Comparison of ENCODE assay signal across 9 mouse cellular contexts in the genomic region with DNA sequence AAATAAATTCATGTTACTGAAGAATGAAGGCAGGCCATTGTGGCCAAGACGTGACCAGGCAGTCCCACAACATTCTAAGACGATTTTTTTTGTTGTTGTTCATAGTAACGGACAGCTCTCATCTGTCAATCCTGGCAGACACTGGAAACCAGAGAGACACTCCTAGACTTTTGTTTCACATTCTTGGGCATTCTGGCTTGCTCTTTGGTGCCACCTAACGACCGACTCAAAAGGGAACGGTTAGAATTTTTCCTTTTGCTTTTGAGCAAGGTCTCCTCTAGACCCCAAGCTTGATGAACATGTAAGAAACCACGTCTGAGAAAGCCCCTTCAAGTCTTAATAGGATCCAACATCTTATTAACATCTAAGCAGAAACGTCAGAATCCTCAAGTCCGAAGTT. TPM values are rescaled to one million over a fixed set of nuclear protein-coding genes. Genes with fewer than 3 reads are reported as not detected.
DNase-seq lines count a peak whose midpoint lies in the region; ATAC-seq and TF ChIP-seq lines count a peak whose summit lies in the region.
"Had no signal": no experiment of that assay in that cellular context is flagged by ENCODE, and none has a peak within 500 bp of the region (broad histone marks: within the 10 kb centered on the region; RNA-seq: fewer than 3 reads in every experiment).

No protein-coding gene starts in this region.

- peak; percentile 27; the same call in 1 of the 2 replicates for ATAC-seq in forebrain, postnatal 0 days
- no peak for ATAC-seq in forebrain, embryonic 13.5 days
- no peak for ATAC-seq in midbrain, embryonic 11.5 days (ENCODE audit: low FRiP score)
- ATAC-seq in midbrain, embryonic 15.5 days (replicated peaks): no peak

- H3K4me2 ChIP-seq in forebrain, postnatal 0 days (ENCODE audit: low read depth): no peak overlapping the region
- H3K4me2 ChIP-seq in forebrain, embryonic 13.5 days: no peak overlapping the region
- no peak overlapping the region for H3K4me2 ChIP-seq in midbrain, embryonic 11.5 days
- H3K4me2 ChIP-seq in midbrain, embryonic 15.5 days: no peak overlapping the region
- H3K4me2 ChIP-seq: limb, embryonic 13.5 days had no signal

- 0 out of 2 replicates have a peak, but pooled peaks cover 10% of the 10 kb centered on the region for H3K36me3 ChIP-seq in forebrain, postnatal 0 days (ENCODE audit: insufficient read depth)
- H3K36me3 ChIP-seq in forebrain, embryonic 13.5 days (ENCODE audit: poor library complexity, severe bottlenecking): peaks cover 20% of the 10 kb centered on the region
- H3K36me3 ChIP-seq in midbrain, embryonic 11.5 days (ENCODE audit: control insufficient read depth, insufficient read depth, low read length): peaks cover 9% of the 10 kb centered on the region
- H3K36me3 ChIP-seq in midbrain, embryonic 15.5 days (replicated peaks): peaks cover 9% of the 10 kb centered on the region

- no peaks in the 10 kb centered on the region for H3K9me3 ChIP-seq in forebrain, postnatal 0 days (ENCODE audit: low read length)
- H3K9me3 ChIP-seq in forebrain, embryonic 13.5 days (replicated peaks): no peaks in the 10 kb centered on the region
- no peaks in the 10 kb centered on the region; the same call in 1 of the 2 replicates for H3K9me3 ChIP-seq in midbrain, embryonic 11.5 days (ENCODE audit: control insufficient read depth, low read length)
- H3K9me3 ChIP-seq in midbrain, embryonic 15.5 days: no peaks in the 10 kb centered on the region

- H3K4me3 ChIP-seq in forebrain, postnatal 0 days (ENCODE audit: low read depth, low read length): no peak overlapping the region
- H3K4me3 ChIP-seq in forebrain, embryonic 13.5 days: no peak overlapping the region
- H3K4me3 ChIP-seq in midbrain, embryonic 11.5 days (ENCODE audit: low read depth, low read length): no peak overlapping the region
- H3K4me3 ChIP-seq in midbrain, embryonic 15.5 days: no peak overlapping the region
- H3K4me3 ChIP-seq in cortical plate, adult 2 months (ENCODE audit: insufficient read depth, low read length): no peak overlapping the region
- H3K4me3 ChIP-seq: limb, embryonic 13.5 days had no signal

- peak; percentile 81 for DNase-seq in forebrain, postnatal 0 days
- DNase-seq in midbrain, embryonic 11.5 days (ENCODE audit: low spot score, missing footprints): peak; percentile 97
- DNase-seq in layer of hippocampus, postnatal 14 days (ENCODE audit: low spot score in 2 of 2): peak; percentile 42 to 70
- DNase-seq in right cerebral cortex, postnatal 14 days: peak; percentile 64
- DNase-seq in urinary bladder, adult 18-20 months (ENCODE audit: low spot score in 2 of 2): no peak

- H3K27ac ChIP-seq in forebrain, postnatal 0 days (ENCODE audit: low read depth, low read length): no peak overlapping the region
- no peak overlapping the region for H3K27ac ChIP-seq in forebrain, embryonic 13.5 days
- H3K27ac ChIP-seq in midbrain, embryonic 11.5 days (ENCODE audit: low read depth, low read length): no peak overlapping the region
- H3K27ac ChIP-seq in midbrain, embryonic 15.5 days: no peak overlapping the region
- no peak overlapping the region for H3K27ac ChIP-seq in cortical plate, adult 2 months (ENCODE audit: insufficient read depth, low read length)
- H3K27ac ChIP-seq: limb, embryonic 13.5 days had no signal

- WGBS in forebrain, postnatal 0 days: 11% methylated on average over 9 of the region's 9 CpGs
- 14% methylated on average over 9 of the region's 9 CpGs for WGBS in forebrain, embryonic 13.5 days
- WGBS in midbrain, embryonic 11.5 days: 14% methylated on average over 9 of the region's 9 CpGs
- WGBS in midbrain, embryonic 15.5 days: 12% methylated on average over 9 of the region's 9 CpGs

- H3K27me3 ChIP-seq in forebrain, postnatal 0 days (ENCODE audit: insufficient read depth, low read length): no peaks in the 10 kb centered on the region
- H3K27me3 ChIP-seq in forebrain, embryonic 13.5 days: no peaks in the 10 kb centered on the region
- H3K27me3 ChIP-seq in midbrain, embryonic 11.5 days (ENCODE audit: control insufficient read depth, insufficient read depth, low read length): no peaks in the 10 kb centered on the region
- no peaks in the 10 kb centered on the region for H3K27me3 ChIP-seq in midbrain, embryonic 15.5 days (replicated peaks)
- H3K27me3 ChIP-seq: limb, embryonic 13.5 days had no signal

- peak; percentile 81 for TF ChIP-seq CTCF in forebrain, postnatal 0 days (IDR thresholded peaks at IDR 0.05; ENCODE audit: low read depth)
- peak; percentile 64 for TF ChIP-seq CTCF in cortical plate, adult 2 months (IDR thresholded peaks at IDR 0.05; ENCODE audit: extremely low read depth, insufficient read depth, low read length)

- no peak for TF ChIP-seq POLR2A in cortical plate, adult 2 months (IDR thresholded peaks at IDR 0.05; ENCODE audit: extremely low read depth, insufficient read depth, low read length)

- no peaks in the 10 kb centered on the region for H3K4me1 ChIP-seq in forebrain, postnatal 0 days (ENCODE audit: insufficient read depth)
- peaks cover 7% of the 10 kb centered on the region; the same call in 1 of the 2 replicates for H3K4me1 ChIP-seq in forebrain, embryonic 13.5 days
- H3K4me1 ChIP-seq in midbrain, embryonic 11.5 days (ENCODE audit: control insufficient read depth, insufficient read depth, low read length): no peaks in the 10 kb centered on the region
- no peaks in the 10 kb centered on the region for H3K4me1 ChIP-seq in midbrain, embryonic 15.5 days
- H3K4me1 ChIP-seq in cortical plate, adult 2 months (ENCODE audit: control insufficient read depth, insufficient read depth, low read length): no peaks in the 10 kb centered on the region

- H3K9ac ChIP-seq in forebrain, postnatal 0 days: no peak overlapping the region
- H3K9ac ChIP-seq in forebrain, embryonic 13.5 days: no peak overlapping the region
- no peak overlapping the region for H3K9ac ChIP-seq in midbrain, embryonic 11.5 days (ENCODE audit: low read length)
- no peak overlapping the region for H3K9ac ChIP-seq in midbrain, embryonic 15.5 days
- H3K9ac ChIP-seq: limb, embryonic 13.5 days had no signal

RNA-seq across cellular contexts. Expression of a gene that starts 31.7 kb away (rescaled TPM):
- total RNA-seq in forebrain, postnatal 0 days (2014; rRNA removed): 26.0 and 32.3 TPM in 2 replicates
- polyA plus RNA-seq in forebrain, postnatal 0 days (2015; fragmentation: Nextera tagmentation; extraction: Ambion mirVana): 27.6 and 29.6 TPM in 2 replicates
- polyA plus RNA-seq in forebrain, embryonic 13.5 days (2015; fragmentation: Nextera tagmentation; extraction: Ambion mirVana): 28.9 and 30.5 TPM in 2 replicates
- polyA plus RNA-seq in midbrain, embryonic 11.5 days (2014; fragmentation: Nextera tagmentation; extraction: Ambion mirVana): 35.6 and 39.4 TPM in 2 replicates
- polyA plus RNA-seq in midbrain, embryonic 15.5 days (2015; fragmentation: Nextera tagmentation; extraction: Ambion mirVana): 44.5 and 46.9 TPM in 2 replicates
- polyA plus RNA-seq in cortical plate, adult 2 months (2012; rRNA removed): 18.9 TPM in 2 replicates
- 10 to 100 TPM; 16.6 to 18.2 TPM for total RNA-seq in layer of hippocampus, postnatal 14 days (2021)

Comparison
In these comparisons a context has a peak if more than half of its experiments do, and no peak if none do; other contexts are left out.
1. DNase-seq: peak in forebrain, postnatal 0 days (single experiment), midbrain, embryonic 11.5 days (single experiment), layer of hippocampus, postnatal 14 days (2 of 2) and right cerebral cortex, postnatal 14 days (single experiment); none in urinary bladder, adult 18-20 months (0 of 2).